Mouse (Mus musculus) spleen, adult 2 months (tissue): ENCODE measurements at regions not wholly inside any gene's neighbourhood (a gene's known extent, or its start where the extent isn't known, plus 50 kb on each side); places are given as distances from the start of the nearest gene placed in this dataset.

ENCODE experiments used
- DNase-seq, 2 experiments: peaks; one replicate each; pipeline versions ENCODE4 v3.0.0 to v3.0.0-alpha.2; 2012 to 2021; ENCODE audit warnings: low spot score in 2 of 2, low read depth in 1 of 2
- H3K27ac ChIP-seq: fragments of 200-500 bp; 2 replicates; pipeline ENCODE4 v1.5.1; 2012; ENCODE audit warnings: low read length, inconsistent platforms; ENCODE audit not compliant: insufficient read depth
- H3K27me3 ChIP-seq: fragments of 200-500 bp; 2 replicates; pipeline ENCODE4 v1.6.1; 2012; ENCODE audit warnings: mild to moderate bottlenecking, moderate library complexity, low read length, inconsistent platforms; ENCODE audit not compliant: control insufficient read depth, insufficient read depth
- H3K36me3 ChIP-seq: fragments of 200-500 bp; 2 replicates; pipeline ENCODE4 v1.6.1; 2012; ENCODE audit warnings: mild to moderate bottlenecking, low read length, inconsistent platforms; ENCODE audit not compliant: control insufficient read depth, insufficient read depth
- H3K4me1 ChIP-seq: fragments of 200-500 bp; 2 replicates; pipeline ENCODE4 v1.6.1; 2011; ENCODE audit warnings: inconsistent platforms; ENCODE audit not compliant: control insufficient read depth, insufficient read depth, insufficient read length
- H3K4me3 ChIP-seq: fragments of 200-500 bp; 2 replicates; pipeline ENCODE4 v1.5.1; 2011; ENCODE audit warnings: mild to moderate bottlenecking, inconsistent platforms; ENCODE audit not compliant: insufficient read depth, insufficient read length; ENCODE audit errors: extremely low read depth
- CTCF ChIP-seq: fragments of 200-500 bp; IDR thresholded peaks from 2 replicates; pipeline ENCODE4 v1.5.1; 2011; ENCODE audit warnings: mild to moderate bottlenecking, inconsistent platforms; ENCODE audit not compliant: insufficient read depth, insufficient read length, insufficient replicate concordance; ENCODE audit errors: extremely low read depth
- POLR2A ChIP-seq: fragments of 200-500 bp; IDR thresholded peaks from 2 replicates; pipeline ENCODE4 v1.6.1; 2011; ENCODE audit warnings: low read depth, low read length, inconsistent platforms
- WGBS: fragments of 180-500 bp; shearing (Covaris S2); methylation state at CpG from one replicate; pipeline ENCODE4 v1.1.7; 2018; 5-methylcytosine and 5-hydroxymethylcytosine counted together

DNA sequence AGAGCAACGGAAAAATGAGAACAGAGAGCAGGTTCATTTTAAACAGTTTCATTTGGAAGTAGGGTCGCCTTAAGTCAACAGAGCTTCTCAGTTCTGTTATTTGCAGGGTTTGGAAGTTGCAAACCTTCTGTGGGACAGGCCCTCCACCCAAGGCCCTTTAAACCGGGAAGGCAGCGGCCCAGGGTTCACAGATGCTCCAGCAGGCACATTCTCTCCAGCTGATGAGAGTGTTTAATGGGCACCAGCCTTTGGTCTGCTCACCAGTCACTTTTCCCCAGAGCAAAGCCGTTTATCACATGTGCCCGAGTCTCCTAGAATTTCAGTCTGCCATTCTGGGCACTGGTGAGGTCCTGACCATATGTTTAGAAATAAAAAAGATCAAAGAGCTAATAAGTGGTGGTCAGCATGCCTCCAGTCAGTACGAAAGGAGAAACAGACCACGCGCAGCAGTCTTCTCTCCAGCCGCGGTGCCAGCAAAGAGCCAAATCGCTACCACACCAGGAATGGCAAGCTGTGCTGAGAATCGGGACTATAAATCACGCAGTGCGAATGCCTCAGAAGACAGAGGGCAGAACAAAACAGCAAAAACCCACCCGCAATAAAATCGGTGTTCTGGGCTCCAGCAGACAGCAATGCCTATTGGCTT is 173.5 kb downstream of the Papss1 start:
- Histone ChIP-seq H3K36me3 (no peaks in the 10 kb centered on the region), H3K4me1 (no peaks in the 10 kb centered on the region), H3K27me3 (no peaks in the 10 kb centered on the region), H3K4me3 (no peak overlapping the region), H3K27ac (no peak overlapping the region)
- TF ChIP-seq CTCF = no peak
- TF ChIP-seq POLR2A = no peak
- WGBS = 84% methylated on average over 17 of the region's 17 CpGs
- DNase-seq = no peak

DNA sequence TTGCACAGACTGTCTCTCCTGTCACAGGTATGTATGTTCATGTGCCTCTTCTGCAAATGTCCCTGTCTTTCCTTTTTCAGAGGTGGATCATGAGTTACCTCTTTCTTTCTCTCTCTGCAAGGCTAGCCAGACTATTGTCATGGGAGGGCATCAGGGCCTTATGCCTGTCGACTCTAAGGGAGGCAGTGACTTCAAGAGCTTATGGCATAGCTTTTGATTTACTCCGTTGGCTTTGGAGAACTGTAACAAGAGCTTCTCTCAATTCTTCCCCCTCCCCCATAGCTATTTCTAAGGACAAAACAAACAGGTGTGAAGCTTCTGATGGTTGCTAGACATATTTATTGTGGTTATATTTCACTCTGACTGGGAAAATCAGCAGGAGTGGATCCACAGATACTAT is 191.0 kb downstream of the Papss1 start:
- Histone ChIP-seq H3K4me1 (no peaks in the 10 kb centered on the region), H3K36me3 (no peaks in the 10 kb centered on the region), H3K27ac (no peak overlapping the region), H3K27me3 (no peaks in the 10 kb centered on the region), H3K4me3 (no peak overlapping the region)
- 69% methylated on average over 2 of the region's 2 CpGs for WGBS
- DNase-seq = no peak
- TF ChIP-seq POLR2A (no peak), CTCF (no peak)

GRCm38 (mm10) chr3:131756126-131756525 is 191.6 kb downstream of the Papss1 start:
- H3K27me3 ChIP-seq = no peaks in the 10 kb centered on the region
- no peak for DNase-seq
- no peaks in the 10 kb centered on the region for H3K4me1 ChIP-seq
- no peak for TF ChIP-seq POLR2A
- TF ChIP-seq CTCF = no peak
- H3K36me3 ChIP-seq = no peaks in the 10 kb centered on the region
- H3K4me3 ChIP-seq = no peak overlapping the region
- no peak overlapping the region for H3K27ac ChIP-seq
- WGBS = 78% methylated on average over 5 of the region's 5 CpGs

- no peaks in the 10 kb centered on the region for H3K27me3 ChIP-seq
- no peaks in the 10 kb centered on the region for H3K4me1 ChIP-seq
- H3K4me3 ChIP-seq = no peak overlapping the region
- 69% methylated on average over 1 of the region's 1 CpGs for WGBS
- TF ChIP-seq CTCF = no peak
- no peak for TF ChIP-seq POLR2A
- no peaks in the 10 kb centered on the region for H3K36me3 ChIP-seq
- DNase-seq = no peak
- H3K27ac ChIP-seq = no peak overlapping the region
Observed at GRCm38 (mm10) chr3:131769976-131770375, 205.4 kb downstream of the Papss1 start.

- TF ChIP-seq CTCF (no peak), POLR2A (no peak)
- Histone ChIP-seq H3K4me1 (no peaks in the 10 kb centered on the region), H3K4me3 (no peak overlapping the region), H3K27me3 (no peaks in the 10 kb centered on the region), H3K36me3 (no peaks in the 10 kb centered on the region), H3K27ac (no peak overlapping the region)
- 88% methylated on average over 1 of the region's 1 CpGs for WGBS
- no peak for DNase-seq
Observed at GRCm38 (mm10) chr3:131770486-131770885, 205.9 kb downstream of the Papss1 start.

GRCm38 (mm10) chr3:131771863-131772546 is 207.4 kb downstream of the Papss1 start:
- Histone ChIP-seq H3K27me3 (no peaks in the 10 kb centered on the region), H3K36me3 (no peaks in the 10 kb centered on the region), H3K4me1 (no peaks in the 10 kb centered on the region), H3K27ac (no peak overlapping the region), H3K4me3 (no peak overlapping the region)
- no peak for DNase-seq
- 82% methylated on average over 4 of the region's 4 CpGs for WGBS
- TF ChIP-seq CTCF (no peak), POLR2A (no peak)

DNA sequence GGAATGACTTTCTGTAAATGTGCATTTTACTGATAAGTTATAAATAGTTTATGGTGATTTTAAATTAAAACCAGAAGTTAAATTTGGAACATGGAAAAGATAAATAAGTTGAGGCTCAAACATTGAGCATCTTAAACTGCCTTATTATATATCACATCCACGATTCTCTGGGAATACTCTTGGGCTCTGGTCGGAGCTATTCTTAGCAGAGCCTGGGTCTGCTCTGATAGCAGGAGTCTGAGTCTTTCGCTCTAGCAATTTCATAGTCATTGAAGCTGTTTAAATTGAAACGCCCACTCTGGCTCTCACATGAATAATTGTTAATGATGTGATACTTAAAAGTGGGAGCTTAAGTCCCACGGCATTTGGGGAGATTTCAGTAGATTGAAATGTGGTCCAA is 208.0 kb downstream of the Papss1 start:
- no peak overlapping the region for H3K4me3 ChIP-seq
- no peak overlapping the region for H3K27ac ChIP-seq
- DNase-seq = no peak
- H3K36me3 ChIP-seq = no peaks in the 10 kb centered on the region
- no peaks in the 10 kb centered on the region for H3K27me3 ChIP-seq
- no peaks in the 10 kb centered on the region for H3K4me1 ChIP-seq
- 78% methylated on average over 5 of the region's 5 CpGs for WGBS
- no peak for TF ChIP-seq POLR2A
- no peak for TF ChIP-seq CTCF
